Mouse (Mus musculus): ENCODE measurements at regions not wholly inside any gene's neighbourhood (a gene's known extent, or its start where the extent isn't known, plus 50 kb on each side); places are given as distances from the start of the nearest gene placed in this dataset.

DNA sequence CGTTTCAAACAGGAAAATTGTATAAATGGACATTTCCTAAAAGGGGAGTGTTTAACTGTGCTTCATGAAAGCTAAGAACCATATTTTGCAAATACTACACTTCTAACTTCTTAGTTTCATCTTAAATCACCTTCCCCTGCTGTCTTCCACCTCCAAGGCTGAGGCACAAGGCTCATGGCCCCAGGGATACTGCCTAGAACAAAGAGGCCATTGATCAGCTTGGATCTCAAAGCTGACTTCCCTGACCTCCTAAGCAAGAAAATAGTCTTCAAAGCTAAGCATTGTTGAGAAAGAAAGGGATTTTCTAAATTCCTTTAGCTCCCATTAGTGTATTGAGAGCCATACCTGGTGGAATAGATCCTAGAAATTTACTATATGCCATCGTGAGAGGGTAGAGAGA lies 501.6 kb downstream of the Bnc2 start:
- TF ChIP-seq CTCF (IDR thresholded peaks at IDR 0.05) (no peak), EP300 (IDR thresholded peaks at IDR 0.05) (no peak)

All from lung, postnatal 0 days (tissue).